Mouse (Mus musculus) embryonic facial prominence, embryonic 12.5 days (tissue): ENCODE data around the gene Lactbl1. TPM values are rescaled to one million over a fixed set of nuclear protein-coding genes. Genes with fewer than 3 reads are reported as not detected.

Source experiments
- ATAC-seq: fragments of 200-750 bp; cut with Nextera tagmentation; 2 replicates; pipeline ENCODE4 v1.8.0; 2017; ENCODE audit not compliant: insufficient number of reproducible peaks, insufficient read depth, low FRiP score, low TSS enrichment
- H3K27ac ChIP-seq: fragments of 300-500 bp; sonication (generic); 2 replicates; pipeline ENCODE4 v1.5.1; 2016; ENCODE audit warnings: mild to moderate bottlenecking
- H3K27me3 ChIP-seq: fragments of 300-500 bp; sonication (generic); 2 replicates; pipeline ENCODE4 v1.6.1; 2016; ENCODE audit warnings: mild to moderate bottlenecking, moderate library complexity
- H3K36me3 ChIP-seq: fragments of 300-500 bp; sonication (generic); 2 replicates; pipeline ENCODE4 v1.6.1; 2016; ENCODE audit warnings: mild to moderate bottlenecking
- H3K4me1 ChIP-seq: fragments of 300-500 bp; sonication (generic); 2 replicates; pipeline ENCODE4 v1.6.1; 2016
- H3K4me2 ChIP-seq: fragments of 300-500 bp; sonication (generic); replicated peaks from 2 replicates; pipeline ENCODE4 v1.6.1; 2016; ENCODE audit warnings: mild to moderate bottlenecking, moderate library complexity
- H3K4me3 ChIP-seq: fragments of 300-500 bp; sonication (generic); 2 replicates; pipeline ENCODE4 v1.5.1; 2016; ENCODE audit warnings: mild to moderate bottlenecking
- H3K9ac ChIP-seq: fragments of 300-500 bp; sonication (generic); 2 replicates; pipeline ENCODE4 v1.6.1; 2016; ENCODE audit warnings: mild to moderate bottlenecking, moderate library complexity
- H3K9me3 ChIP-seq: fragments of 300-500 bp; sonication (generic); 2 replicates; pipeline ENCODE4 v1.6.1; 2016; ENCODE audit warnings: mild to moderate bottlenecking, moderate library complexity
- WGBS: fragments of 180-500 bp; shearing (Covaris S2); methylation state at CpG from one replicate; pipeline ENCODE4 v1.1.7; 2016; 5-methylcytosine and 5-hydroxymethylcytosine counted together
- polyA plus RNA-seq: library from polyadenylated mRNA; unstranded; fragments of >200 nt; fragmentation: Nextera tagmentation; extraction: Ambion mirVana; gene quantifications from 2 replicates; pipeline ENCODE4 v1.2.1, GENCODE M21; 2016

Lactbl1 gene
- polyA plus RNA-seq, 1 experiment from 2014 or later = not detected

- H3K9me3 ChIP-seq = no peaks in the 10 kb centered on the region
- H3K36me3 ChIP-seq = peaks cover 68% of the 10 kb centered on the region
- H3K9ac ChIP-seq = no peak overlapping the region
- H3K4me3 ChIP-seq = no peak overlapping the region
- ATAC-seq = no peak
- whole genome bisulfite sequencing = 73% methylated on average over 3 of the region's 3 CpGs
- H3K27me3 ChIP-seq = no peaks in the 10 kb centered on the region
- H3K4me2 ChIP-seq = no peak overlapping the region
- H3K4me1 ChIP-seq = no peaks in the 10 kb centered on the region
- H3K27ac ChIP-seq = no peak overlapping the region
These were observed 35.5 kb downstream of the Lactbl1 start for GRCm38 (mm10) chr4:136657914-136658313.

GRCm38 (mm10) chr4:136665068-136665467 lies 42.6 kb downstream of the Lactbl1 start:
- peaks cover 33% of the 10 kb centered on the region for H3K36me3 ChIP-seq
- WGBS = 90% methylated on average over 9 of the region's 9 CpGs

GRCm38 (mm10) chr4:136666002-136666401 lies 43.6 kb downstream of the Lactbl1 start:
- no peak overlapping the region for H3K4me2 ChIP-seq
- no peak for ATAC-seq
- 69% methylated on average over 4 of the region's 4 CpGs for WGBS
- peaks cover 26% of the 10 kb centered on the region for H3K36me3 ChIP-seq
- H3K27ac ChIP-seq = no peak overlapping the region
- H3K4me3 ChIP-seq = no peak overlapping the region
- H3K9ac ChIP-seq = no peak overlapping the region
- no peaks in the 10 kb centered on the region for H3K27me3 ChIP-seq
- no peaks in the 10 kb centered on the region for H3K9me3 ChIP-seq
- H3K4me1 ChIP-seq = no peaks in the 10 kb centered on the region

More at GRCm38 (mm10) chr4:136665068-136665467, 42.6 kb downstream of the Lactbl1 start:
- Histone ChIP-seq H3K9ac (no peak overlapping the region), H3K27ac (no peak overlapping the region), H3K9me3 (no peaks in the 10 kb centered on the region), H3K27me3 (no peaks in the 10 kb centered on the region), H3K4me1 (no peaks in the 10 kb centered on the region), H3K4me3 (no peak overlapping the region), H3K4me2 (no peak overlapping the region)
- no peak for ATAC-seq

- Histone ChIP-seq H3K36me3 (peaks cover 37% of the 10 kb centered on the region), H3K4me1 (no peaks in the 10 kb centered on the region), H3K4me2 (no peak overlapping the region), H3K27me3 (no peaks in the 10 kb centered on the region), H3K9ac (no peak overlapping the region), H3K9me3 (no peaks in the 10 kb centered on the region), H3K27ac (no peak overlapping the region), H3K4me3 (no peak overlapping the region)
- 66% methylated on average over 10 of the region's 10 CpGs for WGBS
- no peak for ATAC-seq
These were observed 45.3 kb downstream of the Lactbl1 start for GRCm38 (mm10) chr4:136667757-136668156.

- no peaks in the 10 kb centered on the region for H3K4me1 ChIP-seq
- H3K36me3 ChIP-seq = peaks cover 40% of the 10 kb centered on the region
- H3K9me3 ChIP-seq = no peaks in the 10 kb centered on the region
- H3K27ac ChIP-seq = no peak overlapping the region
- 87% methylated on average over 19 of the region's 19 CpGs for WGBS
- H3K4me3 ChIP-seq = no peak overlapping the region
- no peak for ATAC-seq
- H3K4me2 ChIP-seq = no peak overlapping the region
- H3K9ac ChIP-seq = no peak overlapping the region
- H3K27me3 ChIP-seq = no peaks in the 10 kb centered on the region
These were observed 50.1 kb downstream of the Lactbl1 start for GRCm38 (mm10) chr4:136672335-136673090.

- 89% methylated on average over 9 of the region's 9 CpGs for WGBS
These were observed 53.0 kb downstream of the Lactbl1 start for GRCm38 (mm10) chr4:136675439-136675838.

GRCm38 (mm10) chr4:136678480-136678879 lies 56.1 kb downstream of the Lactbl1 start:
- Histone ChIP-seq H3K27ac (no peak overlapping the region), H3K9ac (no peak overlapping the region), H3K27me3 (no peaks in the 10 kb centered on the region), H3K4me1 (peaks cover 23% of the 10 kb centered on the region), H3K4me2 (no peak overlapping the region), H3K36me3 (peaks cover 24% of the 10 kb centered on the region; the same call in 1 of the 2 replicates), H3K4me3 (no peak overlapping the region), H3K9me3 (no peaks in the 10 kb centered on the region)
- no peak for ATAC-seq
- 5% methylated on average over 3 of the region's 3 CpGs for WGBS

More at GRCm38 (mm10) chr4:136675439-136675838, 53.0 kb downstream of the Lactbl1 start:
- Histone ChIP-seq H3K4me3 (no peak overlapping the region), H3K27ac (no peak overlapping the region), H3K36me3 (peaks cover 36% of the 10 kb centered on the region), H3K4me2 (no peak overlapping the region), H3K27me3 (no peaks in the 10 kb centered on the region), H3K4me1 (peaks cover 9% of the 10 kb centered on the region), H3K9me3 (no peaks in the 10 kb centered on the region), H3K9ac (no peak overlapping the region)
- no peak for ATAC-seq

GRCm38 (mm10) chr4:136679221-136679620 lies 56.8 kb downstream of the Lactbl1 start:
- Histone ChIP-seq H3K4me3 (no peak overlapping the region), H3K4me1 (peaks cover 23% of the 10 kb centered on the region), H3K4me2 (no peak overlapping the region), H3K9me3 (no peaks in the 10 kb centered on the region), H3K27me3 (0 out of 2 replicates have a peak, but pooled peaks cover 2% of the 10 kb centered on the region), H3K9ac (no peak overlapping the region), H3K36me3 (peaks cover 22% of the 10 kb centered on the region; the same call in 1 of the 2 replicates), H3K27ac (no peak overlapping the region)
- ATAC-seq = no peak
- WGBS = 78% methylated on average over 8 of the region's 8 CpGs

- no peak overlapping the region for H3K4me2 ChIP-seq
- peak; percentile 32; the same call in 1 of the 2 replicates for ATAC-seq
- 0 out of 2 replicates have a peak, but pooled peaks cover 2% of the 10 kb centered on the region for H3K27me3 ChIP-seq
- H3K9me3 ChIP-seq = no peaks in the 10 kb centered on the region
- H3K4me3 ChIP-seq = no peak overlapping the region
- H3K9ac ChIP-seq = no peak overlapping the region
- peak overlapping the region; percentile 30 for H3K27ac ChIP-seq
- 36% methylated on average over 14 of the region's 14 CpGs for WGBS
- peaks cover 30% of the 10 kb centered on the region for H3K4me1 ChIP-seq
- 0 out of 2 replicates have a peak, but pooled peaks cover 13% of the 10 kb centered on the region for H3K36me3 ChIP-seq
These were observed 58.2 kb downstream of the Lactbl1 start for GRCm38 (mm10) chr4:136680641-136681040.

- 84% methylated on average over 4 of the region's 6 CpGs for WGBS
These were observed 62.1 kb downstream of the Lactbl1 start for GRCm38 (mm10) chr4:136684485-136684884.

GRCm38 (mm10) chr4:136685431-136685869 lies 63.0 kb downstream of the Lactbl1 start:
- ATAC-seq = no peak; the same call in 1 of the 2 replicates
- 8% methylated on average over 10 of the region's 10 CpGs for WGBS
- Histone ChIP-seq H3K27me3 (0 out of 2 replicates have a peak, but pooled peaks cover 2% of the 10 kb centered on the region), H3K27ac (peak overlapping the region; percentile 12; the same call in 1 of the 2 replicates), H3K4me3 (no peak overlapping the region), H3K9ac (no peak overlapping the region; the same call in 1 of the 2 replicates), H3K4me2 (no peak overlapping the region), H3K9me3 (no peaks in the 10 kb centered on the region), H3K36me3 (peaks cover 15% of the 10 kb centered on the region), H3K4me1 (peaks cover 27% of the 10 kb centered on the region)

More at GRCm38 (mm10) chr4:136684485-136684884, 62.1 kb downstream of the Lactbl1 start:
- Histone ChIP-seq H3K27ac (no peak overlapping the region), H3K4me3 (no peak overlapping the region), H3K27me3 (0 out of 2 replicates have a peak, but pooled peaks cover 2% of the 10 kb centered on the region), H3K9ac (no peak overlapping the region), H3K4me1 (peaks cover 36% of the 10 kb centered on the region), H3K9me3 (no peaks in the 10 kb centered on the region), H3K4me2 (no peak overlapping the region), H3K36me3 (0 out of 2 replicates have a peak, but pooled peaks cover 12% of the 10 kb centered on the region)
- no peak for ATAC-seq

- H3K4me3 ChIP-seq = no peak overlapping the region
- H3K27me3 ChIP-seq = 0 out of 2 replicates have a peak, but pooled peaks cover 2% of the 10 kb centered on the region
- peaks cover 33% of the 10 kb centered on the region for H3K36me3 ChIP-seq
- 63% methylated on average over 4 of the region's 4 CpGs for WGBS
- H3K27ac ChIP-seq = no peak overlapping the region
- peaks cover 2% of the 10 kb centered on the region; the same call in 1 of the 2 replicates for H3K9me3 ChIP-seq
- no peak overlapping the region for H3K4me2 ChIP-seq
- no peak for ATAC-seq
- H3K4me1 ChIP-seq = peaks cover 13% of the 10 kb centered on the region
- H3K9ac ChIP-seq = no peak overlapping the region
These were observed 65.7 kb downstream of the Lactbl1 start for GRCm38 (mm10) chr4:136688113-136688512.
